Mouse (Mus musculus): ENCODE measurements at regions not wholly inside any gene's neighbourhood (a gene's known extent, or its start where the extent isn't known, plus 50 kb on each side); places are given as distances from the start of the nearest gene placed in this dataset.

DNA sequence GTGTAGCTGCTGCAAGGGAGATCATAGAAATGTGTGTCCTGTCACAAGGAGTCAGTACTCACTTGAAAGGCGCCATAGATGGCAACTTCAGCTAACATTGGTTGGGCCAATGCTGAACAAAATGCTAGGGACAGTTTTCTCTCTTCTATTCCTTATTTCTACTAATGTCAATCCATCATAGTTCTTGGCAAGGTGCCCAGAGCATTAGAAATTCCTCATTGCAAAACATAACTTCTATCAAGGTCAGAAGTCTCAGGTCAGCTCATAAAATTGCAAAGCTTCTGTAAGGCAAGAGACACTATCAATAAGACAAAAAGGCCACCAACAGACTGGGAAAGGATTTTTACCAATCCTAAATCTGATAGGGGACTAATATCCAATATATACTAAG is 106.3 kb downstream of the D1Ertd622e start:
- no peak for DNase-seq (ENCODE audit: low spot score in 2 of 2)
- intact Hi-C loops (cut with DNase I), result no loop called here

- intact Hi-C loops (cut with DNase I), result loop anchor here (5.0 kb wide), 1 partner anchor 62 kb away; no protein-coding TSS in a partner anchor
- DNase-seq (ENCODE audit: low spot score in 2 of 2), result peak; percentile 68 to 78
Measured at GRCm38 (mm10) chr1:97554936-97555564, 106.8 kb downstream of the D1Ertd622e start.

DNA sequence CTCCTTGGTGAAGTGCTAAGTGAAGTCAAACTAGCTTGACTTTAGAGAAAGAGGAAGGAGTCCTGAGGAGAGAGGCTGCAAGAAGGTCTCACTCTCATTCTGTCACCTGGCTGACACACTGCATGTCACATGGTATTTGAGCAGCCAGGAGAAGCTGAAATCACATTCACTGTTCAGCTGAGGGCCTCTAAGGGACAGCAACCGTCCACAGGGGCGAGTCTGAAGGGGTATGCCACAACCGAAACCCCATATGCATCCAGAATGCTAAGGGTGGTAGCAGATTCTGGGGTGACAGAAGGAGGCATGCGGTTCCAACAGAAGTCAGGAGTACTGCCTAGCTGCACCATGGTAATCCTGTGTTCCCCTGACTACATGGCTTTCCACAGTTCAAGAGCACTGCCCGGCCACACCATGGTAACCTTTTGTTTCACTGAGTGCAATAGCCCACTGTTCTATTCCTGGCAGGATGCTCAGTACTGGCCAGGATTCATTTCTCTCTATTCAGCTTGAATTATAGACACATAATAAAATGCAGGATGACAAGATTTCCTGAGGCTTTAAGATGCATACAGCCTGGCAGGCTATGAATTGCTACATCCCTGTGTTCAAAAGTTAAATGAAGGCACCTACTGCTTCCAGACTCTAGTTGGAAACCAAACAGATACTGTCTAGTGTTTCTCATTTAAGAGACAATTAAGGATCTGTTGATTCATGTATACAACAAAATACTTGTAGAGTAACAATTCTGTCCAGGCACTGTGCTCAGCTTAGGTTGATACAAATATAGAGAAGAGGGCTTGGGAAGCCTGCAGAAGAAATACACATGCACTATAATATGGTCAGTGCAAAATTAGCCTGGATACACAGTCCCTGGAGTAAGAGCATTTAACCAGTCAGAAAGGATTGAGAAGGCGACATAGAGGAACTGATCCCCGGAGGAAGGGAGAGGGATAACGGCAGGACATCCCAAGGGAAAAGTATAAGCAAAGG is 108.1 kb downstream of the D1Ertd622e start:
- intact Hi-C loops (cut with DNase I), result loop anchor here (1.0 to 5.0 kb wide), 2 partner anchors 64 to 108 kb away; no protein-coding TSS in a partner anchor
- DNase-seq (ENCODE audit: low spot score in 2 of 2), result no peak

GRCm38 (mm10) chr1:97552886-97553285 is 109.0 kb downstream of the D1Ertd622e start:
- peak in 1 of 2 experiments; percentile 25 for DNase-seq (ENCODE audit: low spot score in 2 of 2)
- intact Hi-C loops (cut with DNase I), result loop anchor here (1.0 to 5.0 kb wide), 2 partner anchors 64 to 108 kb away; no protein-coding TSS in a partner anchor

GRCm38 (mm10) chr1:97541162-97541493 is 120.7 kb downstream of the D1Ertd622e start:
- no peak for DNase-seq (ENCODE audit: low spot score in 2 of 2)
- intact Hi-C loops (cut with DNase I), result no loop called here

GRCm38 (mm10) chr1:97540291-97541161 is 121.3 kb downstream of the D1Ertd622e start:
- no peak for DNase-seq (ENCODE audit: low spot score in 2 of 2)
- intact Hi-C loops (cut with DNase I), result no loop called here

DNA sequence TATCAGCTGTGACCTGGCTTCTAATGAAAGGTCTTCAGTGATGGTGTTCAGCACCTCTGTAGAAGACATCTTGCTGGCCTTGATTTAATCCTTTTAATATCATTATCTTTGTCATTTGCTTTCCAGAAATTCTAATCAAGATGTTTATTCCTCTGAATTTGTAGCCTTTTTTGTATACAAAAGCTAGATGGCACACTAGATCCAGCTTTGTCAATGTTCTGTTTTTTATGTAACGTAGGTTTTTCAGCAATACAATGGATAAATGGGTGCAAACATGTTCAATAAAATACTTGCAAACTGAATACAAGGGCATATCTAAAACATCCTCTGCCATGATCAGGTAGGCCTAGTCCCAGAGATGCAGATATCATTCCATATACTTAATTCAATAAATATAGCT is 165.0 kb downstream of the D1Ertd622e start:
- DNase-seq (ENCODE audit: low spot score in 2 of 2), result no peak
- intact Hi-C loops (cut with DNase I), result loop anchor here (5.0 kb wide), 2 partner anchors 190 to 305 kb away; no protein-coding TSS in a partner anchor

DNA sequence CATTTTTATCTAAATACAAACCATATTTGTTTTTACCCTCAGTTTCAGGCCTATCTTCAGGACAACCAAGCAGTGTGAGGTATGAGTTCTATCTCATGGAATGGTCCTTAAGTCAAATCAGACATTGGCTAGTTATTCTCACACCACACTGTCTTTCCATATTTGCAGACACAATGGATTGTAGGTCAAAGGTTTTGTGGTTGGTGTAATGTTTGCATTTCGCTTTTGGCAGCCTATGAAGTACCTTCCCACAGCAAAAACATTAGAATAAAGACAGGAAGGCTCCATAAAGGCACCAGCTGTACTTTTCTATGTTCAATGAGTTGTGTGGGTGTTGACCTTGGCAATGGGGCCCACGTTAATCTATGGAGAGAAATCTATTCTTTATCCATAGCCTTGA is 182.0 kb downstream of the D1Ertd622e start:
- intact Hi-C loops (cut with DNase I), result no loop called here

More for the DNA sequence above, 182.0 kb downstream of the D1Ertd622e start:
- DNase-seq (ENCODE audit: low spot score in 2 of 2), result no peak
